Mouse (Mus musculus) left cerebral cortex, postnatal 4 days (tissue): Measurements from ENCODE around the gene Thnsl1. TPM values are rescaled to one million over a fixed set of nuclear protein-coding genes. Genes with fewer than 3 reads are reported as not detected.
A peak's percentile ranks its signal among the peaks of the same experiment; 100 is the strongest.
"Not testable (repeated sequence)": the region's sequence is repeated elsewhere in the genome, so short reads cannot be mapped to it uniquely, and the experiment has no call there.

Experiments used
- DNase-seq: peaks from one replicate; pipeline ENCODE4 v3.0.0-alpha.2; 2022
- intact Hi-C: fragments of 180-260 bp; cut with DNase I; formaldehyde crosslinking; loops from one replicate; pipeline ENCODE4 v1.15.1; 2025
- total RNA-seq, 2 experiments: library from RNA; stranded (reverse); gene quantifications; 2 replicates each; pipeline ENCODE4 v1.2.3; 2021

Thnsl1 gene
- total RNA-seq, 2 experiments from 2014 or later, result 19.4 to 20.0 TPM

- no peak for DNase-seq
- intact Hi-C loops, result no loop called here
Measured at GRCm38 (mm10) chr2:21234871-21235648, 29.5 kb downstream of the Thnsl1 start.

GRCm38 (mm10) chr2:21235844-21236386 is 30.4 kb downstream of the Thnsl1 start:
- intact Hi-C loops, result no loop called here

GRCm38 (mm10) chr2:21236846-21237245 is 31.3 kb downstream of the Thnsl1 start:
- DNase-seq, result peak; percentile 34
- intact Hi-C loops, result no loop called here

More at GRCm38 (mm10) chr2:21235844-21236386, 30.4 kb downstream of the Thnsl1 start:
- DNase-seq, result no peak

GRCm38 (mm10) chr2:21244104-21244503 is 38.6 kb downstream of the Thnsl1 start:
- intact Hi-C loops, DNase-seq: not testable (repeated sequence)

GRCm38 (mm10) chr2:21244986-21245385 is 39.5 kb downstream of the Thnsl1 start:
- DNase-seq, result no peak
- intact Hi-C loops, result no loop called here

GRCm38 (mm10) chr2:21245477-21246102 is 40.1 kb downstream of the Thnsl1 start:
- no peak for DNase-seq
- intact Hi-C loops, result no loop called here

GRCm38 (mm10) chr2:21253644-21254043 is 48.1 kb downstream of the Thnsl1 start:
- intact Hi-C loops, result no loop called here
- no peak for DNase-seq

- intact Hi-C loops, result no loop called here
- no peak for DNase-seq
Measured at GRCm38 (mm10) chr2:21254308-21254707, 48.8 kb downstream of the Thnsl1 start.

GRCm38 (mm10) chr2:21258281-21258680 is 52.8 kb downstream of the Thnsl1 start:
- intact Hi-C loops, result no loop called here
- DNase-seq, result no peak

- intact Hi-C loops, result no loop called here
- DNase-seq, result no peak
Measured at GRCm38 (mm10) chr2:21259081-21259480, 53.6 kb downstream of the Thnsl1 start.

- DNase-seq, result peak; percentile 45
- intact Hi-C loops, result loop anchor here (5.0 kb wide), 2 partner anchors 43 to 363 kb away; no protein-coding TSS in a partner anchor
Measured at GRCm38 (mm10) chr2:21260060-21260459, 54.5 kb downstream of the Thnsl1 start.

- peak; percentile 67 for DNase-seq
- intact Hi-C loops, result loop anchor here (5.0 kb wide), 2 partner anchors 44 to 364 kb away; no protein-coding TSS in a partner anchor
Measured at GRCm38 (mm10) chr2:21261370-21262006, 56.0 kb downstream of the Thnsl1 start.

GRCm38 (mm10) chr2:21264031-21264430 is 58.5 kb downstream of the Thnsl1 start:
- DNase-seq, result no peak
- intact Hi-C loops, result loop anchor here (5.0 kb wide), 2 partner anchors 47 to 367 kb away; no protein-coding TSS in a partner anchor

Other genes starting within 250 kb of the Thnsl1 start
- 100 to 1,000 TPM; 235 to 259 TPM for gene Arhgap21, start 236.8 kb upstream of the Thnsl1 start, total RNA-seq
- gene Enkur, start 359 bp upstream of the Thnsl1 start, total RNA-seq, result 1 to 10 TPM; 4.1 to 4.9 TPM
- 10 to 100 TPM; 17.4 to 17.7 TPM for gene Gpr158, start 161.8 kb downstream of the Thnsl1 start, total RNA-seq